Mouse (Mus musculus) T-helper 17 cell (primary cell): ENCODE data around the gene Foxp1.

Source experiments
- in situ Hi-C, 2 experiments: fragments of 300-600 bp; cut with MboI, MseI; formaldehyde crosslinking; loops; 1 replicate in 1 of 2; 2 replicates in 1 of 2; pipeline ENCODE4 v1.15.1; 2025; ENCODE audit warnings: high pct_unique_total_duplicates in 2 of 2

Gene Foxp1

DNA sequence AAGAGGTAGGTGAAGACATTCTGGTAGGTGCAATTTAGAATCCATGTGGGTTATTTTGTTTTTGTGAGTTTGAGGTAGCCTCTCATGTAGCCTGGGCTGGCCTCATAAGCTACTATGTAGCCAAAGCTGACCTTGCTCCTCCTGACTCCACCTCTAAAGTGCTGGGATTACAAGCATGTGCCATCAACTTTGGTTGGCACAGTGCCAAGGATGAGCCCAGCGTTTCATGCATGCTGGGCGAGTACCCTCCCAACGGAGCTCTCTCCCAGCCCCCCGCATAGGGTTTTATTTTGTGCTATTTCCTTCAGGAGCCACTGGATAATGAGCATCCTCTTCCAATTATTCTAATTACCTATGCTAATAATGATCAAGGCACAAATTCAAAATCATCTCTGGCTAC, 414.1 kb downstream of the Foxp1 start:
- in situ Hi-C loops, result loop anchor here in 1 of 2 experiments (25.0 kb wide), 1 partner anchor 1179 kb away; the partner anchor contains the start of gene Rybp

DNA sequence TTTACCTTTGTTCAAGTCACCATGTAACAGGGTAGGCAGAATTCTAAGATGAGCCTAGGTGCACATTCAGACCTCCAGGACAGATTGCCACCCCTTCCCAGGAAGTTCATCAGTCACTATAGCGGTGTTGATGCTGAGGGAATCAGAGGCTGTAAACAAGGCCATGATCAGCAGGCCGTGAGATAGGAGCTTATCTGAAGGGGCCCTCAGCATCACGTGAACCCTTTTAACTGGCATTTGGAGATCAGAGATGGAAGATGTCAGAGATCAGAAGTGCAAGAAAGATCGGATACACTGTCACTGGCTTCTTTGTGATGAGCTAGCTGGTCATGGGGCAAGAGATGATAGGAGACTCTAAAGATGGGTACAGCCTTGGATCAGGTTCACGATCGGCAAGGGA, 414.8 kb downstream of the Foxp1 start:
- in situ Hi-C loops, result loop anchor here in 1 of 2 experiments (25.0 kb wide), 1 partner anchor 1180 kb away; the partner anchor contains the start of gene Rybp

- in situ Hi-C loops, result loop anchor here in 1 of 2 experiments (25.0 kb wide), 1 partner anchor 1180 kb away; the partner anchor contains the start of gene Rybp
These were observed 415.4 kb downstream of the Foxp1 start for GRCm38 (mm10) chr6:99107081-99107482.

DNA sequence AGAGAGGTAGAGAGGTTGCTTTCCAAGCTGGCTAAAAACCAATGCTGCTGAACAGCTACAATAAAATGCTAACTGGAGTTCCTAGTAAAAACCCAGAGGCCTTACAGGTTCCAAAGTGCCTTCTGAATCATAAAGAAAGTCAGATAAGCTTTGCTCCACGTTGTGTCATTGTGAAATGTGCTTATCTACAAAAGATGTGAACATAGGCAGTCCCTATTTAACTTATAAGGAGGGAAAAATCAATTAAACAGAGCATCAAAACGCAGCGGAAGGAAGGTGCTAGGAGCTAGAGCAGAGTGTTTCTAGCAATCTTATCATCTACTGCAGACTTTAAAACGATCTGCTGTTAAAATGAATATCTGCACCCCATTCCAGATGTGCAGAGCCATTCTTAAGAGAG, 416.5 kb downstream of the Foxp1 start:
- in situ Hi-C loops, result loop anchor here in 1 of 2 experiments (25.0 kb wide), 1 partner anchor 1181 kb away; the partner anchor contains the start of gene Rybp

- in situ Hi-C loops, result loop anchor here in 1 of 2 experiments (25.0 kb wide), 1 partner anchor 1183 kb away; the partner anchor contains the start of gene Rybp
These were observed 418.1 kb downstream of the Foxp1 start for GRCm38 (mm10) chr6:99104446-99104845.

- in situ Hi-C loops, result loop anchor here in 1 of 2 experiments (25.0 kb wide), 1 partner anchor 1183 kb away; the partner anchor contains the start of gene Rybp
These were observed 418.6 kb downstream of the Foxp1 start for GRCm38 (mm10) chr6:99103911-99104310.

- in situ Hi-C loops, result loop anchor here in 1 of 2 experiments (25.0 kb wide), 1 partner anchor 1186 kb away; the partner anchor contains the start of gene Rybp
These were observed 421.0 kb downstream of the Foxp1 start for GRCm38 (mm10) chr6:99101489-99101908.

GRCm38 (mm10) chr6:99100331-99100730, 422.2 kb downstream of the Foxp1 start:
- in situ Hi-C loops, result loop anchor here in 1 of 2 experiments (25.0 kb wide), 1 partner anchor 1187 kb away; the partner anchor contains the start of gene Rybp

DNA sequence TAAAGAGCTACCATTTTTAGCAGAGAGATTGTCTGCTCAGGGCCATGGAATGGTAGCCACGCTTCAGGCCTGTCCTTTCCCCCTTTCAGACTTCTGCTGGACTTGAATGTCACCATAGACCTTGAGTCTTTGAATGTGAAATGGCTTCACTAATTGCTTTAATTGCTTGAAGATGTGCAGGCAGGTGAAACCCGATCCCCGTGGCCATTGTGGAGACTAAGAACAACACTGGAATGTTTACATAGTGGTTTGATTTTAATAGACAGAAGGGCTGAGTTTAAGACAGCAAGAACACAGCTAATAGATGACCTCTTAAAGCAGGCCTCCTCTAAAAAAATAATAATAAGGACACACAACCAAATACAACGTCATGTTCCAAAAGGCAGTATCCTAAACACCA, 422.7 kb downstream of the Foxp1 start:
- in situ Hi-C loops, result loop anchor here in 1 of 2 experiments (25.0 kb wide), 1 partner anchor 1188 kb away; the partner anchor contains the start of gene Rybp

DNA sequence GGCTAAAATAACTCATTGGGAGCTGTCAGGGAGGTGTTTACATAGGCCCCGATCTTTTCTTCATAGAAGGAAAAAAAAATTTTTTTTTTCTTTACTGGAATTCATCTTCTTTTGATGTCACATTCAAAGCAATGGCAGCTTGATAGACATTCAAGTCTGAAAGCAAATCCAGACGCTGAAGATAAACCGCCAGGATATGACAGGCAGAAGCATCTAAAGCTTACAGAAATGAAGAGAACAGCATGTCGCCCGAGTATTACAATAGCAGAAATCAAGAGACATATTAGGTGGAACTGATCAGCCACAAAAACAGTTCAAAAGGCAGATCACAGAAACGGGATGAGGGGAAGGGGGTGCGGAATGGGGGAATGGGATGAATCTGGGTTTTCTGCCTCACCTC, 425.3 kb downstream of the Foxp1 start:
- in situ Hi-C loops, result no loop called here

DNA sequence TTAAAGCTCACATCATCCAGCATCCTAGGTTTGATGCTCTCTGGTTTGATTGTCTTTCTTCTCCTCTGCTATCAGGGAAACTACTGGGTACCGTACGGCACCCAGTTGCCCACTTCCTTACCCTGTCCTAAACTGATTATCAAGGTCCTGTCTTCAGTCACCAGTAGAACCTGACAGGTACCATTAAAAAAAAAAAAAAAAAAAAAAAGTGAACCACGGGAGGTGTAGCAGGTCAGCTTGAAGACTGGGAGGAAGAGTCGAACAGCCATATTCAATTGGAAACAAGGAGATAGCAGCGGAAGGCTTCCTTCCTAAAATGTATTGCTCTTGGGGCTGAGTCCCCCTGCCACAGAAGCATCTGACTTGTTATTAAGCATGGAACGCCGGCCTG, 425.8 kb downstream of the Foxp1 start:
- in situ Hi-C loops, result no loop called here

- in situ Hi-C loops, result no loop called here
These were observed 426.3 kb downstream of the Foxp1 start for GRCm38 (mm10) chr6:99096105-99096775.

DNA sequence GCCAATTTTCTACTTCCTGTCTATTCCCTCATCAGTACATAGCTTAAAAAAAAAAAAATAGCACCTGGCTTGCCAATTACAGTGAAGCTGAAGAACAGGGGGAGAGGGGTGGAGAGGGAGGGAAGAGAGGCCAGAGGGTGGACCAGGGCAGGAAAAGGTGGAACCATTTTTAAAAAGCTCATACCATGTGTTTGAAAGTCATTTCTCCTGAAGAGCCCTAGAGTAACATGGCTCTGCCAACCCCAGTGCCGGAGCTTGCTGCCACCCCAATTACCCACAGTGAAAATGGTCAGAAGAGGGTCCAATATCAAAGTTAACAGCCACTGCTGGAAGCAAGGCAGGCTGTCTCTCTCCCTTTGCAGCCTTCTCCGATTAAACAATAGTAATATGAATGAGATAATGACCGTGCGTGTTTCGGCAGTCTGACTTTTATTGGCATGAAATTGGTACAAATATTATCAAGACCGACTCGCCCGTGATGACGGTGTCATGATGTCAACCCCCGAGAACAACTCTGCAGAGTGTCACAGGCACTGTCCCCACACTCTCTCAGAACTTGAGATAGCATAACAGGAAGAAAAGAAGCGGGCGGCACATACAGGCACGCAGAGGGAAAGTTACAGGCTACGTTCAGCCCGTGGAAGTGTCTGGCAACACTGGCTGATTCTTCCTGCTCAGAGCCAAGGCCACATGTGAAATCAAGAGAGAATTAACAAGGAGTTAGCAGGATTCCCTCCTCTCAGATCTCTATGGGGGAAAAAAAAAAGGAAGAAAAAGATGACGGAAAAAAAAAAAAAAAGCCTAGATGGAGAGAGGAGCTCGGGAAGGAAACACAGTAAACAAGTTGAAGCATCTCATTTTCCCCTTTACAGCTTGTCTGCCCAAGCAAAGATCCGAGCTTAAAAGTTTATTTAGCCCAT, 427.1 kb downstream of the Foxp1 start:
- in situ Hi-C loops, result no loop called here

DNA sequence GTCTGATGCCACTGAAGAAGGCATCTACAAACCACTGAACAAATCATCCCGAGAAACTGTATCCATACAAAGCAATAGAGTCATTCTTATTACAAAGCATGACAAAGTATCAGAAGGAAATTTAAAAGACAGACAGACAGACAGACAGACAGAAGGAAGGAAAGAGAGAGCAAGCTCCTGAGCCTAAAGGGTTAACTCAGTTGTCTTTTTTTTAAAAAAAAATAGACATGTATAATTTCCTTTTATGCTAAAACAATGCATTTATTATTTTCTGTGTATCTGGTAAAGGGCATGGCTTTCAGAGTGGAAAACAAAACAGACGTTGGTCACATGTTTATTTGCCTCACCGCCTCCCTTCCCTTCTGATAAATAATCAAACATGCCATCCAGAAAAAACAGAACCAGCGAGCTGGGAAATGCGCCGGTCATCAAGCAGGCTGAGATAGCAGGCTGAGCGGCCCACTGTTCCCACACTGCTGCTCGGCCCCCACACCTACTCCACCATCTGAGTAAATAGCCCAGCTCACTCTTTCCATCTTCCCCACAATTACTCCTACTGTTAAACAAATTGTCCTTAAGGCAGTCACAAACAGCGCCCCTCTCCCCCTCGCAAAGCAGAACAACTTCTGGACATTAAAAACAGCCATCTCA, 428.1 kb downstream of the Foxp1 start:
- in situ Hi-C loops, result no loop called here

DNA sequence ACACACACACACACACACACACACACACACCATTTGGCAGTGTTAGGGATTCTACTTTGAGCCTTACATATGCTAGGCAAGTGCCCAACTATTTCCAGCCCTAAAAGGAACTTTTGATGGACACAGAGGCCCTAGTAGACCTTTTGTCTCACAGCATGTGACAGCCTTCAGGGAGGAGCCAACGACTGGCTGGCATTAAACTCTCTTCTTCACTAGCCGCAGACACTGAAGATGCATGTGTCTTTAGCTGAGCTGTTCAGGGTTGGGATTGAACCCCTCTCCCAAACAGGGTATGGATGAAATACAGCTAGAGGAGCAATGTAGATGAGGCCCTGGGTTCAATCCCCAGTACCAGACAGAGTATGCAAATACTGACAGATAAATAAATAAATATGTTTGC, 428.7 kb downstream of the Foxp1 start:
- in situ Hi-C loops, result no loop called here

DNA sequence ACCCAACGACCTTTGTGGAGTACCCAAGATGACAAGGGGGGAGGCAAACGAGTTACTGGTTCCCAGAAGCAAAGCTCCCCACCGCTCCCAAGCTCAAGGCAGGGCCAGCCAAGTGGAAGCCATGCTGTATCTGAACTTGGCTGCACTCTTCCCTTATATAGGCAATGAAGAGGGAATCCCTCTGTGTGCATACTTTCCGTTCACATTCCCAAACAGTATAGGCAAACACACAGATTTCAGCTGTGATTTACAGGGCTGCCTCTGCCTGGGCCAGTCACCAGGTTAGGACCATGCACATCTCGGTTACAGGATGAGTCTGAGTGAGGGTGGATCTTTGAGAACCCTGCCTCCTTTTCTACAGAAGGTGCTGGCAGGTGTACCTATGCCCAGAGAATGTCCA, 429.3 kb downstream of the Foxp1 start:
- in situ Hi-C loops, result no loop called here

DNA sequence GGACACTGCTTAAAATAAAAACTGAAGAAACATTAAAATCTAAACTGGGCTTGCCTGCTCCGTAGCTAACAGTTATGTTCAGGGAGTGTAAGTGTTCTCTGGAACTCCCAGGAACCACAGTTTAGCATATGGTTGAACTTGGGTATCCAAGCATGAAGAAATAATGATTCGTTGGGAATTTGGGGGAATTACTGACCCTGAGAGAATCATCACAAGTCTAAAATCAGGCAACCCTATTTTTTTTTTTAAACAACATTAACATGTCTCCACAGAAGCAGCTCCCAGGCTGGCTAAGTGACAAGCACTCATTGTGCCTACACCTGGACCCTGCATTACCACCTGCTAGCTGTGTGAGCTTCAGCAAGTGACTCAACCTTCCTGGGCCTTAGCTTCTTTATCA, 430.7 kb downstream of the Foxp1 start:
- in situ Hi-C loops, result no loop called here

DNA sequence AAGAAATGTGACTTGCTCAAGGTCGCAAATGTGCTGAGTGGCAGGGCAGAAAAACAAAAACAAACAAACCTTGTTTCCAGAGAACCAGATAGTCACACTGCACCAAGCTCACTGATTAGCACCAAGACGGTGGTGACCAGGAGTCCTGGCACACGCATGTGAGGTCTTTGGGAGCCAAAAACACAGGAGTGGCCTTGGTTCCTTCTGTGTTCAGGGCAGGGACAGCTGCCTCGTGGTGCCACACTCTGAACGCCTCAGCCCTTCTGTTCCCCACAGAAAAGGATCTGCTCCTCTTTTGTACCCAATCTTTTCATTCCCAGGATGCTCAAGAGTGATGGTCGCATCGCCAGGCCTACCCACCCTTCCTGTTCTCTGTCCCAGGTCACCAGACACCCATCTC, 434.9 kb downstream of the Foxp1 start:
- in situ Hi-C loops, result no loop called here

DNA sequence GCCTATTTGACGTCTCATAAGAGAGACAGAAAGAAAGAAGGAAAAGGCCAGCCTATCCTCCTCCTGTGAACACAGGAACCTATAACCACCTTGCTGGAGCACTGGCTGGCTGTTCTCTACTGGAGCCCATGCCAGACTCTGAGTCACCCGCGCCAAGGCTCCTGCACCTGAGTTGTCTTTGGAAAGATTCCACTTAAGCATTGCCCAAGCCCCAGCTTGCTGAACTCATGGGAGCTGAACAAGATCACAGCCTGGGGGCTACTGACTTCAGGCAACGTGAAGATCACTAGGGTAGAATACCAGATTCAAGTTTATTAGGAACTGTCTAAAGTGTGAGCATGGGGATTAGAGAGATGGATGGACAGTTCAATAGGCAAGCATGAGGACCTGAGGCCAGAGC, 437.6 kb downstream of the Foxp1 start:
- in situ Hi-C loops, result no loop called here

GRCm38 (mm10) chr6:99081259-99081658, 441.3 kb downstream of the Foxp1 start:
- in situ Hi-C loops, result no loop called here

- in situ Hi-C loops, result no loop called here
These were observed 443.3 kb downstream of the Foxp1 start for GRCm38 (mm10) chr6:99079041-99079835.
